Mouse (Mus musculus) embryo, embryonic 10.5 days (tissue): ENCODE data around the gene Acot4.
"Not testable (repeated sequence)": the region's sequence is repeated elsewhere in the genome, so short reads cannot be mapped to it uniquely, and the experiment has no call there.

ENCODE experiments used
- DNase-seq: peaks from one replicate; pipeline ENCODE4 v3.0.0-alpha.2; 2015; ENCODE audit warnings: low spot score

Gene Acot4

DNA sequence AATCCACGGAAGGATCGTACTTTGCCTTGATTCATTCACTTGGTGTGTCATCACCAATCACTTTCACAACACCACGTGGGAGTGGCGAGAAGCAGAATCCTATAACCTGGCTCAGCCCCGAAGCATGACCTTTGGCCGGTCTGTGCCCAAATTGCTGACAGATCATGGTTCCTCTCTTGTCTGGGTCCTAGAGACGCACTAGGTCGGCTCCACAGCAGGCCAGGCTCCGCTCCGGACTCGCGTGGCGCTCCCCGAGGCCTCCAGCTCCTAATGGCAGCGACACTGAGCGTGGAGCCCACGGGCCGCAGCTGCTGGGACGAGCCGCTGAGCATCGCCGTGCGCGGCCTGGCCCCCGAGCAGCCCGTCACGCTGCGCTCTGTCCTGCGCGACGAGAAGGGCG is at the start of gene Acot4:
Gene Acot4 (plus strand): TSS at position 139 of the 400 bp plus-strand sequence.
- peak; percentile 54 for DNase-seq

GRCm38 (mm10) chr12:83988483-83988882 is 49.7 kb upstream of the Acot4 start:
- peak; percentile 48 for DNase-seq

DNA sequence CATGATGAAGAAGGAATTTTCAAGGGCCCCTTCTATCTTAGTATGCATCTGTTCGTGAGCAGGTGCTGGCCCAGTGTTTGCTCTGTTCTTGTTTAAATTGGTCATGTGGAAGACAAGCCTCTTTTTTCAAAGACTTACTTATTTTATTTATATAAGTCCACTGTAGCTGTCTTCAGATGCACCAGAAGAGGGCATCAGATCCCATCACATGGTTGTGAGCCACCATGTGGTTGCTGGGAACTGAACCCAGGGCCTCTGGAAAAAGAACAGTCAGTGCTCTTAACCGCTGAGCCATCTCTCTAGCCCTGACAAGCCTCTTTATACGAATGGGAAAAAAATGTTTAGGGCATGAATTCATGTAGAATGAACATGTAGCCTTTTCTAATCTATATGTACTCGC is 48.8 kb upstream of the Acot4 start:
- no peak for DNase-seq

GRCm38 (mm10) chr12:83997221-83997620 is 41.0 kb upstream of the Acot4 start:
- no peak for DNase-seq

DNA sequence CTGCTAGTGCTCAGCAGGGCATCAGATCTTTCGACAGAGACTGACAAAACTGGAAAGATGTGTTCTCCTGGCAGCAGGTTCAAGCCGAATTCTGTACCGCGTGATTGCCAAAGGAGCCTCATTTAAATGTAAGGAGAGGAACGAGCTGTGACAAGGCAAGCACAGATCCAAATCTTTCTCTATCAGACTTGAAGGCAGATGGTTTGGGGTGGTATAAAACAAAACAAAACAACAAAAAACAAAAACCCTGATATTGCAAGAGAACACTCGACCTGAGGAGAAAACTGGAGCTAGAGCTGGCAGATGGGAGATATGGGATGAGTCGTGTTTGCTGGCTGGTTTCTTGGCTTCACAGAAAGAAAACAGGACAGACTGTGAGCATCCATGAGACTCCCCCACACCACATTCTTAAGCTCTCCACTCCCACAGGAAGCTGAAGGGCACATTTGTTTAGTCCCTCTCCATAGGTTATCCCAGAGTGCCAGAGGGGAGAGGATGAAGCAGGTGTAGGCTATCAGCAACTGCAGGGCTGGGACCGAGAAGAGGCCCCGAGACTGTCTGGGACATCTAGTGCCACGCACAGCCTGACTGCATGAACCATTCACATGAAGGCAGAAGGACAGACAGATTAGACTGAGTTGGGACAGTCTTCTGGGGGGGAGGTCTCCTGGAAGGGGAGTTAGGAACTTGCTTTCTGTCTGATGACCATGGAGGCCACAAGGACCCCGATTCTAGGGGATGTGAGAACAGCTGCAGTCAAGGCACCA is 39.7 kb upstream of the Acot4 start:
- DNase-seq = no peak

GRCm38 (mm10) chr12:83999237-83999636 is 38.9 kb upstream of the Acot4 start:
- DNase-seq = not testable (repeated sequence)

- DNase-seq = no peak
Measured at GRCm38 (mm10) chr12:84000418-84000817, 37.8 kb upstream of the Acot4 start.

DNA sequence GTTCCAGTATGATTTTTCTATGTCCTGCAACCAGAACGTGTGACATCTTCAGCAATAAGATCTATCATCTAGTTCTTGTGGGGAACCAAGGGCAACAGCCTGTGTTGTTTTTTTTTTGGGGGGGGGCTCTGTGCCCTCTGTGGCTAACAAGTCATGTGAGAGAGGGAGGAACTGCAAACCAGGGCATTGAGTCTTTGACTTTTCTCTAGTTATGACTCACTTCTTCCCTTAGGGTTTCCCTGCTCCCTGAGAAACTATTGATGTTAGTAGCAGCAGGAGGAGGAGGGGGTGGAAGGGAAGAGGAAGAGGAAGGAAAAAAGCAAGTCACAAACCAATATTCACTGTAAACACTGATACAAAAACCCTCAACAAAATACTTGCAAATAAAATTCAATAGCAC is 34.3 kb upstream of the Acot4 start:
- no peak for DNase-seq

- DNase-seq = no peak
Measured at GRCm38 (mm10) chr12:84008251-84008650, 29.9 kb upstream of the Acot4 start.

- no peak for DNase-seq
Measured at GRCm38 (mm10) chr12:84008729-84009128, 29.4 kb upstream of the Acot4 start.

- DNase-seq = peak; percentile 86
Measured at GRCm38 (mm10) chr12:84009171-84009965, 28.8 kb upstream of the Acot4 start, which contains the start of gene Acot1. Gene Acot1 (plus strand): TSS chr12:84009490.

GRCm38 (mm10) chr12:84010201-84010600 is 28.0 kb upstream of the Acot4 start:
- no peak for DNase-seq

DNA sequence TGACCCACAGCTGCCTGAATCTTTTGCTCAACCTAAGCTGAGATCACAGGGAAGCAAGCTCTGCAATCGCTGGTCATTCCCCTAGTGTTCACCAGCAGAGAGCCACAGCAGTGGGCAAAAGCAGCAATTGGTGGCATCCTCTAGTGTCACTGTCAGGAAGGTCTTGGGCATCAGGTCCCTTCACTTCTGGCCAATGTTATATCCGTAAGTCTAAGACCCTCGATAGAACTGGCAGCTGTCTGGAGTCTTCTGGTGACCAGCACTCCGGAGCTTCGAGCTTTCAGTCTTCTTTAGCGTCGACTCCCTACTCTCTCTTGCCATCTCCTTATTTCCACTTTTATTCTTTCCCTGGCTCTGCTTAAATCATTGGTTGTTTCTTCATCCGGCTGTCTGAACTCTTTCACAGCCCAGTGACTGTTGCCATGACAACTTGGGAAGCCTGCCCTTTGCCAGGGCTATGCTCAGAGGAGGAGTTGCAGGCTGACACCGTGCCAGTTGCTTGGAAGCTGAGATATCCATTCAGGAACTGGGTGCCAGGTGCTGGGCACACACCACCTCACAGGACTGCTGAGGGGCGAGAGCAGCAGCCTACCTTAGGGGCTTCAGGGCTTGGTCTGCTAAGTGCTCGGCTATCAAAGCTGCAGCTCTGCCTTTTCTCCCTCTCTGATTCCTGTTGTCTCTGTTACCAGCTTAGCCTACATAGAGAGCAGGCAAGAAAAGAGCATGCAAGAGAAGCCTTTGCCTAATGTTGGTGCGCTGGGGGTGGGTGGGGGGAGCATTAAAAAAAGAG is 26.7 kb upstream of the Acot4 start:
- DNase-seq = peak; percentile 82

DNA sequence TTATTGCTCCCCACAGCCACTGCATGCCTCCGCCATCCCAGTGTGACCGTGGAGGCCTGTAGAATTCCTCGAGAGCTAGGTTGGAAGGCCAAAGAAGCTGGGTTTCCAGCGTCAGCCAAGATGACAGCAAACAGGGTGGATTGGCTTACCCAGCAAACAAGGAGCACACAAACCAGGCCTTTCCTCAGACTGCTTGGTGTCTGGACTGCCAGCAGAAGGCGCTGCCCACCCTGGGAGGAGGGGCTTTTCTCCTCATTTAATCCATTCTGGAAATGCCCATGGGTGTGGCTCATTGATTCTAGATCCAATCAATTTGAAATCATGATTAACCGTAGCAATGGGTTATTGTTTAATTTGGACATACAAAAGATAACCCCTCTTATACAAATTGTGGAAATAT is 25.0 kb upstream of the Acot4 start:
- no peak for DNase-seq

- no peak for DNase-seq
Measured at GRCm38 (mm10) chr12:84013701-84014100, 24.5 kb upstream of the Acot4 start.

- DNase-seq = not testable (repeated sequence)
Measured at GRCm38 (mm10) chr12:84020528-84020927, 17.7 kb upstream of the Acot4 start.

GRCm38 (mm10) chr12:84022266-84022665 is 15.9 kb upstream of the Acot4 start:
- DNase-seq = not testable (repeated sequence)

GRCm38 (mm10) chr12:84023052-84023745 is 15.0 kb upstream of the Acot4 start:
- DNase-seq = no peak

GRCm38 (mm10) chr12:84025888-84026287 is 12.3 kb upstream of the Acot4 start:
- no peak for DNase-seq

GRCm38 (mm10) chr12:84028328-84028727 is 9.9 kb upstream of the Acot4 start:
- DNase-seq = not testable (repeated sequence)

GRCm38 (mm10) chr12:84029043-84029442 is 9.1 kb upstream of the Acot4 start:
- not testable (repeated sequence) for DNase-seq
